Mouse (Mus musculus): Measurements from ENCODE around the gene Adcy4.
A peak's percentile ranks its signal among the peaks of the same experiment; 100 is the strongest.

The Adcy4 gene

GRCm38 (mm10) chr14:55783958-55784235 is at the start of gene Adcy4:
Gene Adcy4, minus strand, starts transcription at chr14:55784095.
- peak; percentile 16 to 33 for DNase-seq (ENCODE audit: inconsistent age in 2 of 2, low spot score in 1 of 2)

GRCm38 (mm10) chr14:55833126-55833525 is 49.2 kb upstream of the Adcy4 start:
- no peak for DNase-seq (ENCODE audit: inconsistent age in 2 of 2, low spot score in 1 of 2)

- peak in 1 of 2 experiments; percentile 2 for DNase-seq (ENCODE audit: inconsistent age in 2 of 2, low spot score in 1 of 2)
Measured at GRCm38 (mm10) chr14:55830331-55830730, 46.4 kb upstream of the Adcy4 start.

DNA sequence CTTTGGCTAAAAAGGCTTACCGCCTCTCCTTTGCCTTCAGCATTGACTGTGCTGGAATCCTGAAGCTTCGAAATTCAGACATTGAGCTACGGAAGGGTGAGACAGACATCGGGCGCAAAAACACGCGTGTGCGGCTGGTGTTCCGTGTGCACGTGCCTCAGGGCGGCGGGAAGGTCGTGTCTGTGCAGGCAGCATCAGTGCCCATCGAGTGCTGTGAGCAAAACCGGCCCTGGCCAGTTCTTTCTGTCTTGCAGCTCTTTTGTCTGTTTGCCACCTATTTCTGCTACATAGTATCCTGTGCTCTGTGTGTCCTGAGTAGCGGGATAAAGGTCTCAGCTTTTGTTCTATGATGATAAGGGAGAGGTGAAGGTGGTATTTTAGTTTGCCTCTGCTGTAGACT is 46.0 kb upstream of the Adcy4 start:
- DNase-seq (ENCODE audit: inconsistent age in 2 of 2, low spot score in 1 of 2): no peak

DNA sequence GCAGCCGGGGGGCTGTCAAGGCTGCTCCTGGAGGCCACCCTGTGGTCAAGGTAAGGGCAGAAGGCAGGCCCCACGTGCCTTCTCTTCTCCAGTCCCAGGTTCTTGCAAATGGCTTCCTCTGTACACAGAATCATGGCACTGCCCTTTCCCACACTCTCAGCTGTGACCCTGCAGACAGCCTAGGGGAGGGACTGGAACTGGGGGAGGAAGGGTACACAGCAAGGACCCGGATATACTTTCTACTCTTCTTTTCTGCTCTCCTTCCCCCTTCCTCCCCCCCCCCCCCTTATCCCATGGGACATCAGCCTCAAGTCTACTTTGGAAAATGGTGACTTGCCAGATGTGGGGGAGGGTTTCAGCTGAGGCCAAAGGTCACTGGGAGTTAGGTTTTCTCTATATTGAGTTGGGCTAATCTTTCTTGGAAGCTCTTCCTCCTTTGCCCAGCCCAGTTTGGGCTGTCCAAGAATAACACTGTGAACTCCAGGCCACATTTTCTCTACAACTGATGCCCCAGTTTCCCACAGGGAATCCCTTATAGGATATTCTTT is 44.9 kb upstream of the Adcy4 start:
- peak; percentile 14 to 65 for DNase-seq (ENCODE audit: inconsistent age in 2 of 2, low spot score in 1 of 2)

DNA sequence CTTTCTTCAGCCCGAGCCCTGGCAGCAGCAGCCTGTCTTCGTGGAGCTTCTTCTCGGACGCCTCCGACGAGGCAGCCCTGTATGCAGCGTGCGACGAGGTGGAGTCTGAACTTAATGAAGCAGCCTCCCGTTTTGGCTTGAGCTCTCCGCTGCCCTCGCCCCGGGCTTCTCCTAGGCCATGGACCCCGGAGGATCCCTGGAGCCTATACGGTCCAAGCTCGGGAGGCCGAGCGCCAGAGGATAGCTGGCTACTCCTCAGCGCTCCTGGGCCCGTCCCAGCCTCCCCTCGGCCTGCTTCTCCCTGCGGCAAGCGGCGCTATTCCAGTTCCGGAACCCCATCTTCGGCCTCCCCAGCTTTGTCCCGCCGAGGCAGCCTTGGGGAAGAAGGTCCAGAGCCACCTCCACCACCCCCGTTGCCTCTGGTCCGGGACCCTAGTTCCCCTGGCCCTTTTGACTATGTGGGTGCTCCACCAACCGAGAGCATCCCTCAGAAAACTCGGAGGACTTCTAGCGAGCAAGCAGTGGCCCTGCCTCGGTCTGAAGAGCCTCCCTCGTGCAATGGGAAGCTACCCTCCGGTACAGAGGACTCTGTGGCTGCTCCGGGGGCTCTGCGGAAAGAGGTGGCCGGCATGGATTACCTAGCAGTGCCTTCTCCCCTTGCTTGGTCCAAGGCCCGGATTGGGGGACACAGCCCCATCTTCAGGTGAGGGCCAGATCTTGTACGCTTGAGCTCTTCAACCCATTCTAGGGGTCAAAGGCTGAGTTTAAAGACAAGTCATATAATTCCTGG is 42.9 kb upstream of the Adcy4 start:
- peak in 1 of 2 experiments; percentile 49 for DNase-seq (ENCODE audit: inconsistent age in 2 of 2, low spot score in 1 of 2)

- DNase-seq (ENCODE audit: inconsistent age in 2 of 2, low spot score in 1 of 2): no peak
Measured at GRCm38 (mm10) chr14:55826142-55826541, 42.2 kb upstream of the Adcy4 start.

DNA sequence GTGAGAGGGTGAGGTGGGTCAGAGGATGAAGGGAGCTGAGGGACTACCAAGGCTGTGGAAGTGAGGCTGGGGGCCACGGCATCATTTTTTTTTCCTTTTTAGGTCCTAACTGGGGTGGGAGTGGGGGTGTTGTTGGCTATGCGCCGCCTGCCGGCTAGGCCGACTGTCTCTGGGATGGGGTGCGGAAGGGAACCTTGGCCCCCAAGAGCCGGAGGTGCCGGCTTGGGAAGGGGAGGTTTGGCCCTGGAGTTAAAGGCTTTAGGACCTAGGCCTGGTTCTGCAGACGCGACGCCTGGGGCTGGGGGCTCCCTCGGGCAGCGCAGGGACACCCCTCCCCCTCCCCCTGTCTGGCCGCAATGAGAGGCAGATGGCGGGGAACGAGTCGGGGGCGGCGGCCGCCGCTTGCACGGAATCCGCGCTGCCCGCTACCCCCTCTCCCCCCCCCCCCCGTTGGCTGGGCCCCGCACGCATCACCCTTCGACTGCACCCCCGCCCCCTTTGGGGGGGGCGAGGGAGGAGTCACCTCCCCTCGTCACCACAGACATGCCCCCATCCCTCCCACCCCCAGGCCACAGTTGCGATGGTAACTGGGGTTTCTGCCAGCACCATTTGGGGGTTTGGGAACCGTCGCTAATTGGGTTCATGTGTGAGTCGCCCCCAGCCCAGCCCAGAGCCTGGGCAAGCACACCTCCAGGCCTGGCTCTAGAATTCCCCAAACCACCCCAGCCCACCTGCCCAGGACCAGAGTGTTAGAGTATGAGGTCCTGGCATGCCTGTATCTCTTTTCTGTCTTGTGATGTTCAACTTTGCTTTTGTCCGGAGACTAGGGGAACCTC is 41.5 kb upstream of the Adcy4 start:
- DNase-seq (ENCODE audit: inconsistent age in 2 of 2, low spot score in 1 of 2): peak; percentile 35 to 52

DNA sequence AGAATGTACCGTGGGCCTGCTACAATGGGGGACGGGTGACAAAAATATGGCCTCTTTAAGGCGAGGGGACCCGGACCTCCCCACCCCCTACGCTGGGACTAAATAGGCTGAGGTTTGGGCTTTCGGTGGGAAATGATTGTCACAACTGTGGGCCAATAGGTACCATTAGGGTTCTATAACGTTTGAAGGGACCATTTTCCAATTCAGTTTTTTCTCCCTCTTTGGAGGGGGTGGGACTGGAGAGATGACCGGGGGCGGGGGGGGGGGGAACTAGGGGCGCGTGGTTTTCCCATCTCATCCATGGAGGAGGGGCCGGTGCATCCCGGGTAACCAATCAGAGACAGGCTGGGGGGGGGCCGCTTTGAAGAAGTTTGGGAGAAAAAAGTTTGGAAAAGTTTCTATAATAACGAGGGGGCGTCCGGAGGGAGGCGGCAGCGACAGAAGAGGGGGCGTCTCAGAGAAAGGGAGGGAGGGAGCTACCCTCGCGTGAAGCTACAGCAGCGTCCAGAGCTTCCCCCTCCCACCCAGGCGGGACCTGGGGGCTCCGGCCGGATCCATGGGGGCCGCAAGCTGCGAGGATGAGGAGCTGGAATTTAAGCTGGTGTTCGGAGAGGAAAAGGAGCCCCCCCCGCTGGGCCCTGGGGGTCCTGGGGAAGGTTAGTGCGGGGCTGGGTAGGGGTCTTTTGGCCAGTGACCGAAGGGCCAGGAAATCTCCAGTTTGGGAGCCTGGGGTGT is 40.8 kb upstream of the Adcy4 start:
- peak; percentile 46 to 76 for DNase-seq (ENCODE audit: inconsistent age in 2 of 2, low spot score in 1 of 2)

- DNase-seq (ENCODE audit: inconsistent age in 2 of 2, low spot score in 1 of 2): peak in 1 of 2 experiments; percentile 83
Measured at GRCm38 (mm10) chr14:55824001-55824480, 40.1 kb upstream of the Adcy4 start.

DNA sequence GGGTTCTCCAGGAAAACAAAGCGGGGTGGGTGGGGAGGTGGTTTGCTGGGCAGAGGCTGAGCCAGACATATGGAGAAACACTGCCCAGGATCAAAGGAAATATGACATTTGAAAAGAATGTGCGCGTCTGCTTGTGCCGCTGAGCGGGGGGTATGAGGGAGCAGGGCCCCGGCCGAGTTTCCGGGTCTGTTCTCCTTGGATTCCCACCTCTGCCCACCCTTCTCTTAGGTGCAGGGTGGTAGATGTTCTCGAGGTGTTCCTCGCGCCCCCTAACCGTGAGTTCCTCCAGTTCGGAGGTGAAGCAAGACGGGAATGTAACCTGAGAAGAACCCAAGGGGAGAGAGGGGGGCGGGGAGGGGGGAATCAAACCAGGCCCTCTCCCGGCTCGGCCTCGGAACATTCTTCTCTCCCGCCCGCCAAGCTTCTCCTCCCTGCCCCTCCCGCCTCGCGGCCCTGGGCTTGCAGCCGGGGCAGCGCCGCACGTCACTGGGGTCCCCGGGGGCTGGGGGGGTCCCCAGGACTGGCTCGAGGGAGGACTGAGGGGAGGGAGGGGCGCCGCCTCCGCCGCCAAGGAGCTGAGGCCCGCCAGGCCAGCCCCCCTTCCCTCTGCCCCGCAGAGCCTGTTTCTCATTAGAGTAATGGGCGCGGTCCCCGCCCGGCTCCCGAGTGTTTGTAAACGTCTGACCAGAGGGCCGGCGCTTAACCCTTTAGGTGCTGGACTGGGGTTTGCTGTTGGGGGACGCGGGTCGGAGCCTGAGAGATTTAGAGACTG is 39.3 kb upstream of the Adcy4 start, which contains the start of gene Nfatc4:
Gene Nfatc4, plus strand, starts transcription at position 154 of the 772 bp plus-strand sequence.
- DNase-seq (ENCODE audit: inconsistent age in 2 of 2, low spot score in 1 of 2): peak; percentile 81 to 92

DNA sequence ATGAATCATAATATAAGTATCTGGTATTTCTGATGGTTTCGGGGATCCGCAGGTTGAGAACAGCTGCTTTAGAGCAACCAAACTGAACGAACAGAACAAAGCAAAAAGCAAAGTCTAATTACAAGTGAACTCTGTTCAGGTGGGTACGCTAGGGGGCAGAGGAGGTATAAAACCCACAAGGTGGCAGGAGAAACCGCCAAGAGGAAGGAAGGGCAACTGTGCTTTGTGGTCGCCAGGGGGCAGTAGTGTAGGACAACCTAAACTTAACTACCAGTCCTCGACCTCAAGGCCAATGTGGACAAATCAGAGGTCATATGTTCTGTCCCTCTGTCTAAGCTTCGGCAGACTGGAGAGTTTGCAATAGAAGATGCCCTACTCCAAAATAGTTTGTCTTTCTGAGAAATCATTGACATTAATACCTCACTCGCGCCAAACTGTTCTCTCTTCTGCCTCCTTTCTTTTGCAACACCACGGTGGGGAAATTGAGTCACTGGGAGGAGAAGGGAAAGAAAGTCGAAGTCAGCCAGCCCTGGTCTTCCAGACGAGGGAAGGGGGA is 38.6 kb upstream of the Adcy4 start:
- DNase-seq (ENCODE audit: inconsistent age in 2 of 2, low spot score in 1 of 2): peak; percentile 84 to 93

GRCm38 (mm10) chr14:55820576-55820975 is 36.7 kb upstream of the Adcy4 start:
- DNase-seq (ENCODE audit: inconsistent age in 2 of 2, low spot score in 1 of 2): peak in 1 of 2 experiments; percentile 19

GRCm38 (mm10) chr14:55819845-55820405 is 36.0 kb upstream of the Adcy4 start:
- peak in 1 of 2 experiments; percentile 26 for DNase-seq (ENCODE audit: inconsistent age in 2 of 2, low spot score in 1 of 2)

DNA sequence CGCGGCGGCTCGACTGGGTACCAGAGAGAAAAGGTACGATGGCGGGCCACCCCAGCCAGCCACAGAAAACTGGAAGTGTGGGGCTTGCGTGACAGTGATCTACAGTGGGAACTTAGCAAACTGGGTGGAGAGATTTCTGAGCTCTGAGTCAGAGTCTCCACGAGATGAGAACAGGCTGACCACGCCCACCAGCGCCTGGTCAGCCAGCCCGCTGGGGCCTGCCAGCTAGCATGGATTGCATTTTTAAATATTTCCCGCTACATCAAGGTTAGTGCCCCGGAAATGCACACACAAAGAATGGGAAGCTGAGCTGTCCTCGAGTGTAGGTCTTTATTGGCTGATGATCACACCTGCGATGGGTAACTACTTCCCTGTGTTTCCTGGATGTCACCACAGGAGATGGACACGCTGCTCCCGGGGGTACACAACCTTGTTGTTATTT is 31.4 kb upstream of the Adcy4 start:
- peak; percentile 88 to 93 for DNase-seq (ENCODE audit: inconsistent age in 2 of 2, low spot score in 1 of 2)

GRCm38 (mm10) chr14:55814885-55815284 is 31.0 kb upstream of the Adcy4 start:
- DNase-seq (ENCODE audit: inconsistent age in 2 of 2, low spot score in 1 of 2): peak; percentile 79 to 90

GRCm38 (mm10) chr14:55795380-55796163 is 11.7 kb upstream of the Adcy4 start:
- DNase-seq (ENCODE audit: inconsistent age in 2 of 2, low spot score in 1 of 2): peak; percentile 3 to 37

DNA sequence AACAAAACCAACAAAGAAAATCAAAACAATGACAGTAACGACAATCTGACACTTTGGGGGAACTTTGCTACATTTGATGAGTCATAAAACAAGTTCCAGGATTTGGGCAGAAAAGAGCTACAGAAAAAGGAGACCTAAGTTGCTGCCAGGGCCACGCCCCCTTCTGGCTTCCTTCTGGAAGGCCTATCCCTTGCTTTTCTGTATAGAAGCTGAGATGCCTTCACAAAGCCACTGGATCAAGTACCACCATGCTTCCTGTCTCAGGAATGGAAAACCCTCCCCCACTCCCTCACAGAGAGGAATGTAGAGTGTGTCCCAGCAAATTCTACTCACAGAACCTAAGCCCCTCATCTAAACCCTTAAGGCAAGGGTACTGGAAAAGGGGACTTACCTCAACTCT is 10.1 kb upstream of the Adcy4 start:
- DNase-seq (ENCODE audit: inconsistent age in 2 of 2, low spot score in 1 of 2): peak in 1 of 2 experiments; percentile 33

- peak in 1 of 2 experiments; percentile 14 for DNase-seq (ENCODE audit: inconsistent age in 2 of 2, low spot score in 1 of 2)
Measured at GRCm38 (mm10) chr14:55793461-55793860, 9.6 kb upstream of the Adcy4 start.
